In genomic region chr10:81192968-81193501, GRCm38 (mm10) we compare ENCODE assay signal across 1 mouse cellular context.
TF ChIP-seq lines count a peak whose summit lies in the region.

No protein-coding gene starts in this region.

TF ChIP-seq in CH12.LX, 34 proteins besides CTCF, POLR2A, EP300 and RAD21:
- TF ChIP-seq CHD2 (IDR thresholded peaks at IDR 0.05; ENCODE audit: low read length): 0 out of 2 replicates have a peak, but pooled peaks have one; percentile 27
- TF ChIP-seq NRF1 (IDR thresholded peaks at IDR 0.05; ENCODE audit: low read depth, low read length): no peak
- no peak for TF ChIP-seq E2F4 (IDR thresholded peaks at IDR 0.05; ENCODE audit: insufficient replicate concordance, low read depth, low read length)
- no peak for TF ChIP-seq USF2 (conservative IDR thresholded peaks at IDR 0.05; ENCODE audit: low read depth, low read length)
- TF ChIP-seq JUND (conservative IDR thresholded peaks at IDR 0.05; ENCODE audit: low read depth, low read length): no peak
